In genomic region chr9:113119721-113120120, GRCm38 (mm10) we compare ENCODE assay signal across 15 mouse cellular contexts.
"Had no signal": no experiment of that assay in that cellular context is flagged by ENCODE, and none has a peak within 500 bp of the region (broad histone marks: within the 10 kb centered on the region; RNA-seq: fewer than 3 reads in every experiment).

No protein-coding gene starts in this region.

- DNase-seq: retina, postnatal 1 day; right cerebral cortex, adult 18-20 months; right cerebral cortex, postnatal 14 days; right cerebral cortex, postnatal 25 days; right cerebral cortex, postnatal 4 days; spleen, adult 18-20 months; thymus, adult 18-20 months; thymus, adult 2 months; thymus, postnatal 14 days; thymus, postnatal 25 days; thymus, postnatal 36 days; thymus, postnatal 4 days had no signal

- H3K9ac ChIP-seq: neural tube, embryonic 15.5 days; stomach, embryonic 15.5 days had no signal

- H3K36me3 ChIP-seq: neural tube, embryonic 15.5 days; stomach, embryonic 15.5 days had no signal

- H3K27me3 ChIP-seq: neural tube, embryonic 15.5 days; stomach, embryonic 15.5 days had no signal

- H3K27ac ChIP-seq: neural tube, embryonic 15.5 days; stomach, embryonic 15.5 days; stomach, postnatal 0 days had no signal

- H3K9me3 ChIP-seq: neural tube, embryonic 15.5 days; stomach, embryonic 15.5 days had no signal

- H3K4me2 ChIP-seq: neural tube, embryonic 15.5 days; stomach, embryonic 15.5 days had no signal

- H3K4me1 ChIP-seq: neural tube, embryonic 15.5 days; stomach, embryonic 15.5 days had no signal

- H3K4me3 ChIP-seq: neural tube, embryonic 15.5 days; stomach, embryonic 15.5 days had no signal
